Mouse (Mus musculus): ENCODE results near the gene Qdpr.

GRCm38 (mm10) chr5:45497564-45497963 lies 47.5 kb upstream of the Qdpr start:
- TF ChIP-seq CTCF (IDR thresholded peaks at IDR 0.05; ENCODE audit: borderline replicate concordance, extremely low read depth, insufficient read depth, insufficient read length) = no peak
- no peak for TF ChIP-seq POLR2A (IDR thresholded peaks at IDR 0.05; ENCODE audit: borderline replicate concordance, extremely low read depth, insufficient read depth, insufficient read length, poor library complexity, severe bottlenecking)
